Mouse (Mus musculus) forebrain, embryonic 16.5 days (tissue): ENCODE data around the gene Car14. TPM values are rescaled to one million over a fixed set of nuclear protein-coding genes. Genes with fewer than 3 reads are reported as not detected.
A peak's percentile ranks its signal among the peaks of the same experiment; 100 is the strongest.
"Not testable (repeated sequence)": the region's sequence is repeated elsewhere in the genome, so short reads cannot be mapped to it uniquely, and the experiment has no call there.

Source experiments
- ATAC-seq: fragments of 200-750 bp; cut with Nextera tagmentation; 2 replicates; pipeline ENCODE4 v1.8.0; 2017; ENCODE audit warnings: mild to moderate bottlenecking, moderate library complexity
- H3K27ac ChIP-seq: fragments of 300-500 bp; sonication (generic); 2 replicates; pipeline ENCODE4 v1.5.1; 2014; ENCODE audit warnings: low read length, control low read depth
- H3K27me3 ChIP-seq: fragments of 300-500 bp; sonication (generic); replicated peaks from 2 replicates; pipeline ENCODE4 v1.6.1; 2014; ENCODE audit warnings: low read length; ENCODE audit not compliant: control insufficient read depth, insufficient read depth
- H3K36me3 ChIP-seq: fragments of 300-500 bp; sonication (generic); 2 replicates; pipeline ENCODE4 v1.6.1; 2014; ENCODE audit not compliant: control insufficient read depth, insufficient read depth
- H3K4me1 ChIP-seq: fragments of 300-500 bp; sonication (generic); replicated peaks from 2 replicates; pipeline ENCODE4 v1.6.1; 2014; ENCODE audit warnings: low read length; ENCODE audit not compliant: control insufficient read depth, insufficient read depth
- H3K4me2 ChIP-seq: fragments of 300-500 bp; sonication (generic); 2 replicates; pipeline ENCODE4 v1.6.1; 2014; ENCODE audit warnings: mild to moderate bottlenecking, low read length, control low read depth
- H3K4me3 ChIP-seq: fragments of 300-500 bp; sonication (generic); replicated peaks from 2 replicates; pipeline ENCODE4 v1.5.1; 2014; ENCODE audit warnings: mild to moderate bottlenecking, low read length, control low read depth
- H3K9ac ChIP-seq: fragments of 300-500 bp; sonication (generic); replicated peaks from 2 replicates; pipeline ENCODE4 v1.6.1; 2014; ENCODE audit warnings: low read depth, low read length, control low read depth
- H3K9me3 ChIP-seq: fragments of 300-500 bp; sonication (generic); 2 replicates; pipeline ENCODE4 v1.6.1; 2016; ENCODE audit warnings: low read length; ENCODE audit not compliant: control insufficient read depth
- WGBS: fragments of 180-500 bp; shearing (Covaris S2); extraction: QIAGEN DNeasy Blood & Tissue Kit; methylation state at CpG from one replicate; pipeline ENCODE4 v1.1.7; 2014; 5-methylcytosine and 5-hydroxymethylcytosine counted together
- polyA plus RNA-seq: library from polyadenylated mRNA; unstranded; fragments of >200 nt; fragmentation: Nextera tagmentation; extraction: Ambion mirVana; gene quantifications from 2 replicates; pipeline ENCODE4 v1.2.1, GENCODE M21; 2015

Gene Car14
- polyA plus RNA-seq: 9.4 and 10.2 TPM in 2 replicates

- 2% methylated on average over 15 of the region's 15 CpGs for WGBS
- Histone ChIP-seq H3K9ac (peak within 1 kb of the TSS; percentile 58), H3K4me2 (peak within 1 kb of the TSS; percentile 73)
These were observed at the start of gene Car14 for GRCm38 (mm10) chr3:95904568-95904967. TSS of gene Car14 (minus strand) at chr3:95904691.

DNA sequence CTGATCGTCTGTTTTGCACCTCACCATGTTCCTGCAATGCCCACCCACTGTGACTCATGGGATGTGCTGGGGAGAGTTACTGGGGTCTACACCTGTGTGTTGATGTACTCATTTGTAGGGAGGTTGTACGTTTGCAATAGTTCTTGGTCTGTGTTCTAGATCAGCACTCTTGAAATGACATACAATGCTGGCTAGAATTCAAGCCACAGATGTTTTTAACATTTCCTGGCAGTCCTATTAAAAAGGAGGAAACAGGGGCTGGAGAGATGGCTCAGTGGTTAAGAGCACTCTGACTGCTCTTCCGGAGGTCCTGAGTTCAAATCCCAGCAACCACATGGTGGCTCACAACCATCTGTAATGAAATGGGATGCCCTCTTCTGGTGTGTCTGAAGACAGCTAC, 49.0 kb upstream of the Car14 start:
- Histone ChIP-seq H3K27me3 (no peaks in the 10 kb centered on the region), H3K9me3 (peaks cover 2% of the 10 kb centered on the region; the same call in 1 of the 2 replicates), H3K9ac (no peak overlapping the region), H3K27ac (peak overlapping the region; percentile 31), H3K4me2 (no peak overlapping the region), H3K4me1 (peaks cover 15% of the 10 kb centered on the region), H3K36me3 (no peaks in the 10 kb centered on the region), H3K4me3 (no peak overlapping the region)
- 60% methylated on average over 3 of the region's 3 CpGs for WGBS
- ATAC-seq: no peak

More at GRCm38 (mm10) chr3:95904568-95904967, at the start of gene Car14:
- no peaks in the 10 kb centered on the region for H3K36me3 ChIP-seq
- H3K27ac ChIP-seq: no peak within 1 kb of the TSS
- no peaks in the 10 kb centered on the region for H3K27me3 ChIP-seq
- 0 out of 2 replicates have a peak, but pooled peaks have one; percentile 11 for ATAC-seq
- no peaks in the 10 kb centered on the region for H3K9me3 ChIP-seq
- peak within 1 kb of the TSS; percentile 40 for H3K4me3 ChIP-seq
- peaks cover 31% of the 10 kb centered on the region for H3K4me1 ChIP-seq

GRCm38 (mm10) chr3:95953023-95953422, 48.5 kb upstream of the Car14 start:
- no peak for ATAC-seq

GRCm38 (mm10) chr3:95951566-95951965, 47.1 kb upstream of the Car14 start:
- not testable (repeated sequence) for H3K9me3 ChIP-seq, H3K36me3 ChIP-seq, H3K27me3 ChIP-seq
- H3K4me2 ChIP-seq: peak overlapping the region; percentile 78
- peak overlapping the region; percentile 99 for H3K27ac ChIP-seq
- peaks cover 11% of the 10 kb centered on the region for H3K4me1 ChIP-seq
- peak; percentile 15 for ATAC-seq
- peak overlapping the region; percentile 81 for H3K9ac ChIP-seq
- H3K4me3 ChIP-seq: peak overlapping the region; percentile 66
- 67% methylated on average over 12 of the region's 12 CpGs for WGBS

More at GRCm38 (mm10) chr3:95953023-95953422, 48.5 kb upstream of the Car14 start:
- Histone ChIP-seq H3K4me1 (peaks cover 15% of the 10 kb centered on the region), H3K36me3 (no peaks in the 10 kb centered on the region), H3K4me2 (no peak overlapping the region), H3K9me3 (peaks cover 2% of the 10 kb centered on the region; the same call in 1 of the 2 replicates), H3K27me3 (no peaks in the 10 kb centered on the region), H3K9ac (no peak overlapping the region), H3K4me3 (no peak overlapping the region), H3K27ac (peak overlapping the region; percentile 31)

GRCm38 (mm10) chr3:95950763-95951551, 46.5 kb upstream of the Car14 start:
- 1% methylated on average over 49 of the region's 49 CpGs for WGBS

DNA sequence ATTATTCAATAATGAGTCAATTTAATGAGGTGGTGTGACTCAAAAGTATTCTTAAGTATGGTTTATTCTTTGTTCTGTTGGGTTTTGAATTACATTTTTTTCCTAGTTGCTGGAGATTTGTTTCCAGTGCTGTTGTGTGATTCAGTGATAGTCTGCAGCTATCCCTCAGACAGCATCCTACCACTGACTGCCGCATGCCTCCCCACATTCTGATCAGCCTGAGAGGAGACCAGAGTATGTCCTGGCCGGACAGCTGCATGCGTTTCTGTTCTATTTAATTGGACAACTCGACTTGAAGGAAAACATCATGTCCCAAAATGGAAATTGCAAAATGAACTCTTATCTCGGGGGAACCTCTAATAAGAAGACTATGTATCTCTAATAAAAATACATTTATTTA, 43.8 kb upstream of the Car14 start:
- no peak overlapping the region for H3K4me2 ChIP-seq
- H3K36me3 ChIP-seq: no peaks in the 10 kb centered on the region; the same call in 1 of the 2 replicates
- H3K27ac ChIP-seq: no peak overlapping the region
- H3K4me1 ChIP-seq: peaks cover 11% of the 10 kb centered on the region
- no peak overlapping the region for H3K9ac ChIP-seq
- H3K9me3 ChIP-seq: no peaks in the 10 kb centered on the region
- ATAC-seq: no peak
- H3K27me3 ChIP-seq: no peaks in the 10 kb centered on the region
- WGBS: 89% methylated on average over 5 of the region's 5 CpGs
- no peak overlapping the region for H3K4me3 ChIP-seq

More at GRCm38 (mm10) chr3:95950763-95951551, 46.5 kb upstream of the Car14 start:
- Histone ChIP-seq H3K9me3 (no peaks in the 10 kb centered on the region), H3K27me3 (no peaks in the 10 kb centered on the region), H3K4me2 (peak overlapping the region; percentile 78), H3K27ac (peak overlapping the region; percentile 99), H3K4me3 (peak overlapping the region; percentile 66), H3K9ac (peak overlapping the region; percentile 81), H3K36me3 (no peaks in the 10 kb centered on the region; the same call in 1 of the 2 replicates), H3K4me1 (peaks cover 11% of the 10 kb centered on the region)
- ATAC-seq: peak; percentile 97

DNA sequence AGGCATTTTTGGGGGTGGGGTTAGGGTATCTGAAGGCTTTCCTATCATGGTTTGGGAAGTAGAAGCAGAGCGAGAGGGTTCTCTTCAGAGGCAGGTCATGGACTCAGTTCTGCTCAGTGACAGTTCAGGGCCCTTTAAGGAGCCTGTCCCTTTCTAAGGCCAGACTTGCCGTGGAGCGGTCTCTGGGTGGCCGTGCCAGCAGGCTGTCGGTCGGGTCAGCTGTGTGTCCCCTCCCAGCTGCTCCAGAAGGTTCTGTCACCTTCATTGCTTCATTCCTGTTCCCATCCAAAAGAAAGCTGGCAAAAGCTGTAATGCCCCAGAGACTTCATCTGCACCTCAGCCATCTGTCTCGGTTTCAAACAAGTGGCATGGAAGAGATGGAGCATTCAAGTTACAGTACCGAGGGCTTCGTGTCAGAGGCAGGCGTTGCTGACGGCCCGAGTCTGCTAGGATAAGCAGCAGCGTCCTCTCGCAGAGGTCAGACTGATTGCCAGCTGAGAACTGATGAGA, 41.3 kb upstream of the Car14 start:
- 70% methylated on average over 14 of the region's 14 CpGs for WGBS
- Histone ChIP-seq H3K27me3 (no peaks in the 10 kb centered on the region), H3K36me3 (no peaks in the 10 kb centered on the region; the same call in 1 of the 2 replicates), H3K27ac (no peak overlapping the region), H3K4me3 (no peak overlapping the region), H3K9ac (no peak overlapping the region), H3K4me1 (no peaks in the 10 kb centered on the region), H3K9me3 (no peaks in the 10 kb centered on the region), H3K4me2 (no peak overlapping the region)
- ATAC-seq: no peak

GRCm38 (mm10) chr3:95944742-95945141, 40.3 kb upstream of the Car14 start:
- H3K9me3 ChIP-seq: no peaks in the 10 kb centered on the region
- no peak overlapping the region for H3K4me3 ChIP-seq
- WGBS: 90% methylated on average over 8 of the region's 8 CpGs
- H3K9ac ChIP-seq: no peak overlapping the region
- no peak for ATAC-seq
- no peaks in the 10 kb centered on the region for H3K27me3 ChIP-seq
- H3K36me3 ChIP-seq: peaks cover 3% of the 10 kb centered on the region
- H3K4me2 ChIP-seq: no peak overlapping the region
- H3K27ac ChIP-seq: no peak overlapping the region
- no peaks in the 10 kb centered on the region for H3K4me1 ChIP-seq

DNA sequence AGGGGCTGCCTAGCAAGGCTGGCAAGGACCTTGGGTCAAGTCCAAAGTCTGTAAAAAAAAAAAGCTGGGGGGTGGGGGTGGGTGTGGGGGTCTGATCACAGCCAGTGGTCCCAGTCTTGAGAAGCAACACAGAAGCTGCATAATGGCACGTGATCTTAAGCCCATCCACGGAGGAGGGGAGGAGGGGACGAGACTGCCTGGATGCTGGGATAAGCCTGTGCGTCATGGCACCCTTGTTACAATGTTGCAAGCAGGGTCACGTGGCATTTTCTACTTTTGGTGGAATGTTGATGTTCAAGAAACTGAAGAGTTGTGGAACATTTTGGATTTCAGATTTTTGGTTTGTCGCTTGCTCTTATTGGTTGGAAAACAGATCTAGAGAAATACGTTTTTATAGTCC, 38.7 kb upstream of the Car14 start:
- ATAC-seq: no peak
- WGBS: 94% methylated on average over 7 of the region's 7 CpGs
- H3K36me3 ChIP-seq: peaks cover 11% of the 10 kb centered on the region
- H3K4me3 ChIP-seq: no peak overlapping the region
- H3K9me3 ChIP-seq: no peaks in the 10 kb centered on the region
- no peaks in the 10 kb centered on the region for H3K4me1 ChIP-seq
- H3K27me3 ChIP-seq: no peaks in the 10 kb centered on the region
- H3K4me2 ChIP-seq: no peak overlapping the region
- no peak overlapping the region for H3K27ac ChIP-seq
- H3K9ac ChIP-seq: no peak overlapping the region
